Mouse (Mus musculus) right cerebral cortex, adult 18-20 months (tissue): Measurements from ENCODE around the gene Ssr1.

ENCODE experiments used
- DNase-seq: peaks from one replicate; pipeline ENCODE4 v3.0.0; 2022; ENCODE audit warnings: mixed read lengths

Gene Ssr1

DNA sequence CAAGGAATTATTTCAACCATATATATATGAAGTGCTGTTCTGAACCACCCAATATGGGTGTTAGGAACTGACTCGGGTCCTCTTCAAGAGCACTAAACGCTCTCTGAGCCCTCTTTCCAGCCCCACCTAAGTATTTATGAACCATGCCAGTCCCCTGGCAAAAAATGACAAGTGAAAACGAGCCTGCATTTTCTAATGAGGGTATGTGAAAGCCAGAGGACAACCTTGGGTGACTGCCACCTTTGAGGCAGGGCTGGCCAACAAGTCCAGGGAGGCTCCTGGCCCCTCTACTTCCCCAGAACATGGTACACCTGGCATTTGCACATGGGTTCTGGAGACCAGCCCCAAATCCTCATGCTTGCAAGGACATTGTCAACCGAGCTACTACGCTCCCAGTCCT, 19.3 kb downstream of the Ssr1 start:
- DNase-seq: no peak

DNA sequence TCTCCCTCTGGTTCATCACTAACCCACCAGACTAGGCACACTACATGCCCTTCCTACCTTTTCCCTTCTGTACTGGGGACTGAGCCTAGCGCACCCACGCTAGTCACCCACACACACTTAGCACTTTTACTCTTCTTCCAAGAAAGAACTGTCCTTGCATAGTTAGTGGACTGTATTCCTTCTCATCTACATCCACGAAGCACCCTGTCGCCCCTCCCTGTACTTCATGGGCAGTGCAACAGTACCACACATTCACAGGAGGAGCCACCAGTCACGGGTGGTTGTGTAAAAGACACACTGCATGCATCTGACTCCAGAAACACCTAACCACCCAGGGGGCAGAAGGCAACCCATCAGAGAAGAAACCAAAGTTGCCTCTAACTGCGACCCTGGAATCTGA, 20.0 kb downstream of the Ssr1 start:
- DNase-seq: peak; percentile 24

DNA sequence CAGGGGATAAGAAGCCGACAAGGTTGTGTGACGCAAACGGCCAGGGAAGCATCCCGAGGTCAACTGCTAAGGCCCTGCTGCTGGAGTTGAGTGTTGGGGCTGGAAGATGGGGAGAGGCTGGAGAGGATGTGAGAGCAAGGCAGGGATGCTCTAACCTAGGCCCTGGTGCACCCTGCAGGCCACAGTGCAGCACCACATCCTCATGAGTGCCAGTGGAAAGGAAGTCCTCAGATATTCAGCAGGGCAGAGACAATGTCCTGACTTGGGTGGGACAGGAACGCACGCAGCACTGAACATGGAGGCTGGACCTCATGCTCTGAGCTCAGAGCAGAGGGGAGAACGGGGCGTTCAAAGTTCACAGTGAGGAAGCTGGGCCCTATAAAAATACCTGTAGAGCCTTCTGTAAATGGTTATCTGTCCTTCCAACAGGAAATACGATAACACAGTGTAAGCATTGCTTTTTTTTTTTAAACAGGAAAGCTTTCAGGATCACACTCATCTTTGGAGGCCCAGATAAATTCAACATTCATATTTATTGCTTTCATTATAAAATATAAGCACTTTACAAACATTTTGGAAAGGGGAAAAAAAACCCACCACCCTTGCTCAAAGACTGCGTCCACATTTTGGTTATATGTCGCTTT, 23.0 kb downstream of the Ssr1 start:
- DNase-seq: no peak

DNA sequence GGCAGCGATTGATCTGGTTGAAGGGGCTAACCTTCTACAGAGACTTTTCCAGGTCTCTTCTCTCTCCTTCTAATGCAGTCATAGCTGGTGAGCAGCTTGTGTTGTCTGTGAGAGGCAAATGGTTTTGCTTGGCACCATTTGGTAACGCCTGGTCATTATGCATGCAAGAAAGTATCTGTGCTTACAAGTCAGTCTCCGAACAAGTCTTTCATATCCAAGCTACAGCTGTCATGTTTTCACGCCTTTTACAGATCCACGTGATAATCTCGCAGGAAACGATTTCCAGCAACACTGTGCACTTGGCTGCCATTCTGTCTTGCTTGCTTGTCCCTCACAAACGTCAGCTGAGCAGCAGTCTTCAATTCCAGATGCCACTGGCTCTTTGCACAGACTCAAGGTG, 24.0 kb downstream of the Ssr1 start:
- no peak for DNase-seq

DNA sequence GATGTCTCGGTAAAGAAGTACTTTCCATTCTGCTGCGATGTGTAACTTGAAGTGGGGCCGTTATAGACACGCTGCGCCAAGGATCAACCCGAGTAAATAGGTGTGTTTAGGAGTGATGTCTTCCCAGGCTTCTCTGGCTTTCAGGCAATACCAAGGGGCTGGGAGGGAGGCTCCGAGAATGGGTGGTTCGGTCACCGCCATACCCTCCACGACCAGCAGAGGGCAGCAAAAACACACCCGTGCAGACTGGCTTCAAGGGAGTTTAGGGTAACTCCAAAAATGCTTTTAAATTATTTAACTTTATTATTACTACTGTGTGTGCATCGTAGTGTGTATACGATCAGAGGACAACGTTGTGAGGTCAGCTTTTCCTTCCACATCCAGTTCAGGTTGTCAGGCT, 24.7 kb downstream of the Ssr1 start:
- DNase-seq: peak; percentile 87

DNA sequence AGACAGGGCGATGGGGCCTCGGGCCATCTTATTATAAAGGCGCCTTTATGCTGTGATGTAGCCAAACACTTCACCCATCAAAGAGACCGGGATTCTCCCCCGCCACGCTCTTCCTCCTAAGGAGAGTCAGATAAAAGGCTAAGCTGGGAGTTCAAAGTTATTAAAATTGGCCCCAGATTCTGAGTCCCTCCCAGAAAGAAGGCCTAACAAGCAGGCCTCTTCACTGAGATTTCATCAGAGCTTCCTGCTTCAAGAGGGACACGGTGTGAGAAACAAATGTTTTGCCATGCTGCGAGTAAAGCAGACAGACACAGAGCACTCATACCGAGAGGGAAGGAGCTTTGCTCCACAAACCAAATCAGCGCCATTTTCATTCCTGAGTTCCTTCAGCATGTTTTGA, 26.5 kb downstream of the Ssr1 start:
- DNase-seq: no peak

DNA sequence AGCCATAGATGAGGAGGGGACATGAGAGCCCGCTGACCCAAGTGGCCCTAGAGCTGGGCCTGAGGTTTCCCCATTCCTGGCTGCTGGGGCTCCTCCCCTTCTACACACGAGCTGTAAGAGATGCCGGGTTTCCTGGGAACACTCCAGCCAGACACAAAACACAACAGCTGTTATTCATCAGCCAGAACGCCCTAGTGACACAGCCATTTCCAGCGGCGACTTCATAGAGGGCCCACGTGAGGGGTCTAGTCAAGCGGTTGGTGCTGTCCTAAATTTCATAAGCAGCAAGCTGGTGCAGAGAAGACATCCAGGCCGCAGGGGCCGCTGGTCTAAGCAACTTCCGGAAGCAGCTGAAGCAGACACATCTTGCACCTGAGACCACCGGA, 27.0 kb downstream of the Ssr1 start:
- DNase-seq: no peak

DNA sequence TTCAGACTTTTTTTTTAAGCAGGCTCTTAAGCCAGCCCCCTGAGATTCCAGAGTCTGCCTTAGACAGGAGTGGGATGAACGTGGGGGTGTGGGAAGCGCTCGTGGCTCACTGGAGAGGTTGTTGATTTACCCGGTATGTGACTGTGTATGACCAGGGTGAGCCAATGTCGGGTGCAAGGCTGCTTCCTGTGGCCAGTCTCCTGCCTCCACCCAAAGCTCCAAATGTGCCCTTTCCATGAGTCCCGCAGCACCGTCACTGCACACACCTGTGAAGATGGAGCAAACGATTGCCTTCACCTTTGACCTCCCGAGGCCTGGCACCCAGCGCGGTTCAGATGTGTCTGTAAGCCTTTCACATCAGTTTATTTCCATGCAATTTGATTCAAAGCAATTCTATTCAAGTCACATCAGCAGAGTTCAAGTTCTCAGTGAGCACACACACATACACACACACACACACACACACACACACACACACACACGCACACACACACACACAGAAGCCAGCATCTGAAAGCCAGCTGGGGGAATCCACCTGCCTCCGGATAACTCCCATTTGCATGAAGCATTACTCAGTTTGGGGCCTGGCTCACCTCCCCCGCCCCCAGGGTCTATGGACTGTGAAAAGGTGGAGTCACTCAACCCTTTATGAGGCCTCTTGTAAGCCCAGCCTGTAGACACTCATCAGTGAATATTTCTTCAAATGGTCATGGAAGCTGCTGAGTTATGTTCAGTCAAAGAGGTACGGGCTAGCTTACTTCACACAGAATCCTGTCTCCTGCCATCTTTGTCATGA, 27.6 kb downstream of the Ssr1 start:
- DNase-seq: no peak

DNA sequence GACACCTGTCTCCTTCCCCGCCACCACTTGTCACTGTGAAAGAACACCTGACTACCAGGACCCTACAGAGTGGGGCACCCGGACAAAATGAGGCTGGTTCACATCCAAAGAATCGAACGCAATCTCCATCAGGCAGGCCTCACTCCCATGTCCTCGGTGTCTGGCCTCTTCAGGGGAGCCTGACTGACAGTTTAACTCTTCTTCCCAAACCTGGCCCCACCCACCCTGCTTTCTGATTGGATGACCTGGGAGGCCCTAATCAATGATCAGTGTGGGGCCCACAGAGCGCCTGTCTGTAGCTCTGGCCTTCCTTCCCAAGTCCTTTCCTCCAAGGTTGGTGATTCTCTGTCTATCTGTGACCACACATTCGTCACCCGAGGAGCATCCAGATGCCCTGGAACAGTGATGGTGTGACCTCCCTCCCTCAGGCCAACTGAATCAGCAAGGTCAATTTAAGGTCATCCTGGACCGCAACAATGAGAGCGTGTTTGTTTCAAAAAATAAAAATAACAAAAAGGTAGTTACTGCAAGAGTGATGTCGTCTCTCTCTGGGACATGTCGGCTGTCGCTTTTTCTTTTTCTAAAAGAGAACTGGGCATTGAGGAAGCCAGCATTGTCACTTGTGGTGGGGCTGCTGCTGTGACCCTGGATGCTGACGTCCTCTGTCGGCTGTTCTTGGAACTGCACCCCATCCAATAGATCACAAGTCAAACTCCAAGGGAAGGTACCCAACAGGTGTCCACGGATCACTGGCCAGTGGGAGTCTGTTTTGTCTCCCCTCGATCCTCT, 28.7 kb downstream of the Ssr1 start:
- no peak for DNase-seq

DNA sequence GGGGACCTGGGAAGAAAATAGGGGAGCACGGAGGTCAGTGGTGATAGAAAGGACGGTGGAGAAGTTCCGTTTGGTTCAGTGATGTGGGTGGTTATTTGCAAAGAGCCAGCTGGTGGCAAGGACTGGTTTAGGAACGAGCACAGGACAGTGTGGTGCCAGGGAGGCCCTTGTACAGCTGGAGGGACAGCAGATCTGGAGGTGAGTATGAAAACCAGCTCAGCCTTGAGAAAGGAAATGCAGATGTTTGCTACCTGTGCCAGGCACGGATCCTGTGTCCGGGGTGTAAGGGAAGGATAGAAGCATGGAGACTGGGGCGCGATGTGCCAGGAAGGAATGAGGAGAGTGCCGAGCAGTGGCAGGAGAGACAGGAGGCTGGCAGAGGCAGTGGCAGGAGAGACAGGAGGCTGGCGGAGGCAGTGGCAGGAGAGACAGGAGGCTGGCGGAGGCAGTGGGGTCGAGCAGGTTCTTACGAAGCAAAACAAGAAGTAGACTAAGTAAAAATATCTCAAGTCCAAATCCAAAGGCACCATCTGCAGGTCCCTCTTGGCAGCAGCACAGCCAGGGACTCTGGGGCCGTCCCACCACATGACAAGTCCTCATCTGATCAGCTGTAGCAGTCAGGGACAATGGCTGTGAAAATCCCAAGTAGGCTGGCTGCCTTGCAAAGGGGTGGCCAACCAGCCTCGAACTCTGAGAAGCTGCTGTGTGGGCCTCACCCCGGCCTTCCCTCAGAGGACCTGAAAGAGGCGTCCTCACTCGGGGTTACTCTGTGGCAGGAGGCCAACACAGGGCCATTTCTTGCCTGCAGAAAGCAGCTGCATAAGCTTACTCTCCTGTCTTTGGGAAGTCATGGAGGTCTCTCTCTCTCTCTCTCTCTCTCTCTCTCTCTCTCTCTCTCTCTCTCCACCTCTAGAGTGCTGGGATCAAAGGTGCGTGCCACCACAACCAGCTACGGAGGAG, 29.6 kb downstream of the Ssr1 start:
- peak; percentile 39 for DNase-seq

DNA sequence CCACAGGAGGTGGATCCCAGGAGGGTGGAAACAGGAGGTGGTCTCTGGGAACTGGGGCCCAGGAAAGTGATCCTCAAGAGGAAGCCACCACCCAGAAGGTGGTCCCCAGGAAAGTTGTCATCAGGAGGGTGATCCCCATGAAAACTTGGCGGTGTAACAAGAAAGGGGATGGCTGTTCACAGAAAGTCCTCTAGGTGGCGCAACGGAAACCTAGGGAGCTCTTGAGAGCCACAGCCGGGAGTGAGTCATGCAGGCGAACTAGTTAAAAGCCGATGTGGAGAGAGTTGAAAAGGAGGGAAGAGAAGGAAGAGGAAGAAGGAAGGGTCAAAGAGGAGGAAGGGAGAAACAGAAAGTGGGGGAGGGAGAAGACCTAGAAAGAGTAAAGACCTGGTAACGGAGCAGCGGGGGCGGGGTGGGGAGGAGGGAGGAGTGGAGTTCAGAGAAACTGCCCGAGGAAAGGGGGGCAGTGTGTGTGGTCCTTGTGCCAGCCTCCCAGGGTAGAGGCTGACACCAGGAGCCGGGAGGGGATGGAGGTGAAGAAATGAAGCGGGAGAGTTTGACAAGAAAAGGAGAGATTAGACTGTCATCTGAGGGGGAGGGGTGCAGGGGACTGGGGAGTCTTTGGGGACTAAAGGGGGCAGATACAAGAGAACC, 30.5 kb downstream of the Ssr1 start:
- DNase-seq: peak; percentile 77

DNA sequence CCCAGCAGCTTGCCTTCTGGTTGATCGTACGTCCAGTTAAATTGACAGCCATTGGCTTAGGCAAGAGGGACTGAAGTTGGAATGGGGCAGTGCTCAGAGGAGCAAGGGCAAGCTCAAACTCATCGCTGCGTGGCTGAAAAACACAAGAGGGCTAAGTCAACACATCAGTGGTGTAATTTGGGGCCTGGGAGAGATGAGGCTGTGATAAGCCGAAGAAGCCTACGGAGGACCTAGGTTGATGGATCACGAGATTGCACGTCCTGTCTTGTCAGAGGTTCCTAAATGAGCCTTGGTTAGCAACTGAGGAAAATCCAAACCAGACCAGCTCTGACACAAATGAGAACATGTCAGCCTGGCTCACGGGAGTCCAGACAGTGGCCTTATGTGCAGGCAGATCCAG, 31.5 kb downstream of the Ssr1 start:
- no peak for DNase-seq

DNA sequence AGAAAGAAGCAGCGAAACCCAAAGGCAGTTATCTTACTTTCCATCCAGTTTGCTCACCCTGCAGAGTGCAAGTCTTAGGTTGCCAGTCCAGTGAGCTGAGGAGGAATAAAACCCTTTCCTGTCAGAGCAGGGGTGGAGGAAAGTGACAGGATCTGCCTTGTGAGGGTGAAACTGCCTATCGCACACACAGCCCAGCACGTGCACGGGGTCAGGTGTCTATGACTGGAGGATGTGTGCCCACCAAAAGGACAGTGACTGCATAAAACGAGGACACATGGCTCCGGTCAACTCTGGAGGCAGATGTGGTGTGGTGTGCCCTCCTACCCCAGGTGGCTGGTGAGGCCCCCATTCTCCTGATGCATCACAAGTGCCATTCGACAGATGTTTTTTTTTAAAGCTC, 34.1 kb downstream of the Ssr1 start:
- DNase-seq: no peak

DNA sequence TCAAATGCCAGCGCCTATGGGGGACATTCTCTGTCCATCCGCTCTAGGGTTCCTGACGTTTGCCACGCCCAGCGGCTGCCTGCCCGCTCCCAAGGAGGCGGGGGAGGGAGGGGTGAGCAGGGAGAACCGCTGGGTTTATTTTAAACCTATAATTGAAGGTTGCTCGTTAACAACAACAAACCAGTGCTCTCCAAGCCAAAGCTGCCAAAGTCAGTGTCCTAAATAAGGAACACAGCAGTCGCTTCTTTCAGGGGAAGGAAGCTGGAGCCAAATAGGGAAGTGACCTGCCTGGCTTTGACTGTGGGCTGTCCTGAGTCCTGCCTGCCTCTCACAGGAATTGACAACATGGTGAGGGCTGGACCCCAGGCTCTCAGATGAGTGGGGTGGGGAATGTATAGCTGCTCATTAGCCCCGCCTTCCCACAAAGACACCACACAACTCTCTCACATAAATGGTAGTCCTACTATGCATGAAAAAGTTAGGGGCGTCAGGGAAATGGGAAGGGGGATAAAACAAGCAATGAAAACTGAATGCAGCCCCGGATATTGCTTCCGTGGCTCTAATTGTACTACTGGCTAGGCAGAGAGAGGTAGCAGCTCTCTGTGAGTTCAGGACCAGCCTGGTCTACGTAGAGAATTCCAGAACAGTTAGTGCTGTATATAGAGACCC, 34.6 kb downstream of the Ssr1 start:
- no peak for DNase-seq

DNA sequence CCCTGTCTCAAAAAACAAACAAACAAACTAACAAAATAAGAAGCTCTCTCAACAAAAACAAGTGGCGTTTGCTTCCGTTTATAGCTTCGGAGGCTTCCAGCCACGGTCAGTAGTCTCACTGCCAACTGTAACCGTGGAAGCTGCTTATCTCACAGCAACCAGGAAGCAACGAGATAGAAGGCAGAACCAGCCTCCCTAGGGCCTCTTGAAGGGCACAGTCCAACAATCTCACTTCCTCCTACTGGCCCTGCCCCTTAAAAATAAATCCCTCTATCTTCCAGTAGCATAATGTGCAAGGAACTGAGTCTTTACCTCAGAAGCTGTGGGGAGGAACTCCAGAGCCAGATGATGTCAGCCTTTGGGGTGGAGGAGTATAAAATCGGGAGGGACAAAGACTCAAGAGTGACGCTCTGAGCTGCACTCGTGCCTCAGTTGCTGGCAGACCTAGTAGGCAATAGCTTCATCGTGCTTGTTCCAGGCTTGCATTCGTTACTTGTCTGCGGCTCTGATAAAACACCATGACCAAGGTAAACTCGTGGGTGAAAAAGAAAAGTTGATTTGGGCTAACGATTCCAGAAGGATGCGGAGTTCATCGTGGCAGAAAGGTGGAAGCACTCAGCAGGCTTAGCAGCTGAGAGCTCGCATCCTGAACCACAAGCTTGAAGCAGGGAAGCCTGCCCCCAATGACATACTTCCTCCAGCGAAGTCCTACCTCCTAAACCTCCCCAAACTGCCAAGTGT, 35.3 kb downstream of the Ssr1 start:
- no peak for DNase-seq

DNA sequence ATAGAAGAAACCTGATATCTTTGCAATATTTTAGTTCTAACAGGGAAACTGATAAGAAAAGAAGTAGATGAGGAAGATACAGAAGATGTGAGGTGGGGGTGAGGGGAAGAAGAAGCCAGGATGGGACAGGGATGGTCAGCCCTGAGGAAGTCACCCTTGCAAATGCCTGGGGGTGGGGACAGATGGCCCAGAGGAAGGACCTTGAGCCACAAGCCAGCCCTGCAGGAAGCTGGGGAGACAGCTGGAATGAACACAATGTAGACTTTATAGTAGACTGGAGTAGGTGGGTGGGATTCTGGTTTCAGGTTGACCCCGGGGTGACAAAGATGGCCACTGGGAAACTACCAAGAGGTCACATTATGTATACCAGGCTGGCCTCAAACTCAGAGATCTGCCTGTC, 39.7 kb downstream of the Ssr1 start:
- no peak for DNase-seq

DNA sequence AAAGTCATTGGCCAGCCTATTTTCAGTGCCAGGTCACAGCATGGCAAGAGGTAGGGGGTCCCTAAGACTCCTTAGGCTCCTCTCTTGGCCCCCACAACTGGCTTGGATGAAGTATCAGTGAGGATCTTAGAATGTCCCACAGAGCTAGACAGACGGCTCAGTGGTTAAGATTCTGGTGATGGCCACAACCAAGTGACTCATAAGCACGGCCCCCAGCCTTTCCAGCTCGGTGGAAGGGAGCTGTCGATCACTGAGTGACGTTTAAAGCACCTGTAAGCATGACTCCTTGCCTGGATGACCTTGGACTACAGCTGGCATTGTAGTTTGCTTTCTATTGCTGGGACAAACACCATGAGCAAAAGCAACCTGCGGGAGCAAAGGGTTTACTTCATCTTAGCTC, 41.0 kb downstream of the Ssr1 start:
- DNase-seq: no peak

DNA sequence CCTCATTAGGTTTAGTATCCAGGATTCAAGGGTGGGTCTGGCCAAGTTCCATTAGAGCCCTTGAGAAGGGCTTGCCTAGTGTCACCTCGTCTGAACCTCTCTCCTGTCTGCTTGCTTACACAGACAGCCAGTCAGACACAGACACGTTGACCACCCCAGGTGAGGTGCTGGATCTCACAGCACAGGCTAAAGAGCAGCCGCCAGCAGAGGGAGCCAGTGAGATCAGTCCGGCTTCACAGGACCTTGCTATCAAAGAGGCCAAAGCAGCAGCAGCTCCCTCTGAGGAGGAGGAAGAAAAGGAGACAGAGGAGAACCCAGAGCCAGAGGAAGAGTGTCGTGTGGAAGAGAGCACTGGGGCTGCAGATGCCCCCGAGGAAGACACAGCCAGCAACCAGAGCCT, 47.3 kb downstream of the Ssr1 start:
- peak; percentile 72 for DNase-seq

DNA sequence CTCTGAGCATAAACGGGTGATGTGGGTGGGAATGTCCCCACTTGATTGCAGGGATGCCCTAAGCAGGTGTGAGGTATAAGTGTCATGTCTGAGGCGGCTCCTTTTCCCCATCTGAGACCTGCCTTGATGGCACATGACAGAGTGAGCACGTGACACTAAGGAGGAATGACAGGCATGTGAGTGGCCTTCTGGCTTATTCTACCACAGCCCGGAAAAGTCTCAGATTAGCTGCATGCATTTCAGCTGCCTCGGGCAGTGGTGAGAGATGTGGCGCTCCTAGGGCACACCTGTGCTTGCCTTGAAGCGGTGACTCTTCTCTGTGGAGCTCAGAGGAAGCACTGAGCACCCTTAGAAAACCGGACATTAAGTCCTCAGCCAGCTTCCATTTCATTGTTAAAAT, 48.6 kb downstream of the Ssr1 start:
- no peak for DNase-seq

DNA sequence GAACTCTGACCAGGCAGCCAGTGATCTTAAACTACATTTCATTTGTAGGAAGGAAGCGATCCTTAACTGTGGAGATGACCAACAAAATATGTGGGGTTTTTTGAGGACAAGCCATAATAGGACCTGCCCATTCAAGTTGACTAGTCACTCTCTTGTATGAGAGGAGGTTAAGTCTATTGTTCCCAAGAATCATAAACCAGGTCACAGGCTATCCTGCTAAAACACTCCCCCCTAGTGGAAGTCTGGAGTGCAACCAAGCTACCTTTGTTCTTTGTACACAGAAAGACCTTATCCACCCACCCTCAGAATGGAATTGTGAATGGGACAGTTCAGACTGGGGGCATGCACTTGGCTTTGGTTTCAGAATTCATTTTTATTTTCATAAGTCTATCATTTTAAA, 49.7 kb downstream of the Ssr1 start:
- DNase-seq: no peak

DNA sequence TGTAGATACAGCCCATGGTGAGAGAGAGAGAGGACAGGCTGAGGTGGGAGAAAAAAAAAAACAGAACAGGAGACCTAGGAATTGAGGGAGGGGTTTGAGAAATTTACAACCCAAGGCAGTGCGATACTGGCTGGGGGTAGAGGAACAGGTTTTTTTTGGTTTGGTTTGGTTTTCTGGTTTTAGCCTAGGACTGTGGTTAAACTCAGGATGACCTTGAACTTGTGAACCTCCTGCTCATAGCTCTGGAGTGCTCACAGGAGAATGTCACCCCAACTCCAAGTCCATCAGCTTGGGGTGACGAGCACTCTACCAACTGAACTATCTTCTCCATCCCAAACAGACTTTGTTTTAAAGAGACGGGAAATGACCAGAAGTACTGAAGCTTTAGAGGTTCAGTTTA, 50.6 kb downstream of the Ssr1 start:
- DNase-seq: no peak
